Mouse (Mus musculus) bone marrow, adult 2 months (tissue): ENCODE results near the gene Ift80.

Experiments used
- CTCF ChIP-seq: fragments of 200-500 bp; IDR thresholded peaks from 2 replicates; pipeline ENCODE4 v1.5.1; 2011; ENCODE audit warnings: low read length, control low read depth; ENCODE audit not compliant: control insufficient read depth, insufficient read depth
- POLR2A ChIP-seq: fragments of 200-500 bp; IDR thresholded peaks from 2 replicates; pipeline ENCODE4 v1.6.1; 2011; ENCODE audit warnings: low read depth, mild to moderate bottlenecking, control low read depth, low read length, borderline replicate concordance; ENCODE audit not compliant: control insufficient read depth

DNA sequence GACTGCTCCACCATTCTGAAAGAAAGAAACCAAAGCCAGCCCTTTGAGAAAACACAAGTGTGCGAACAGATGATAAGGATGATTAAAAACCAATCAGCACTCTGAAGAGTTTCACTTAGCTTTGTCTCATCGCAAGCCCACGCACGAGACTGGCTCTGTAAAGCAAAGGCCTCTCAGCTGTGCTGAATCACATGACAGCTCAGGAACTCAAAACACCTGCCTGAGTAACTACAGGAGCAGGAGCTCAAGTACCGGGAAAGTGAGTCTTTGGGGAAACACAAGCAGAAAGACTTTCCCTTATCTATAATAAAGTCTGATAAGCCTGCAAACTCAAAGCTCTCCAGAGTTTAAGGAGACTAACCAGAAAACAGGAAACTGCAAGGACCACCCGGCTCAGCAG is 37.0 kb downstream of the Ift80 start:
- TF ChIP-seq POLR2A (no peak), CTCF (no peak)
